Mouse (Mus musculus) midbrain, postnatal 0 days (tissue): ENCODE measurements around the gene Parg. TPM values are rescaled to one million over a fixed set of nuclear protein-coding genes. Genes with fewer than 3 reads are reported as not detected.
A peak's percentile ranks its signal among the peaks of the same experiment; 100 is the strongest.

ENCODE experiments used
- ATAC-seq: fragments of 200-750 bp; cut with Nextera tagmentation; 2 replicates; pipeline ENCODE4 v1.8.0; 2017; ENCODE audit warnings: moderate number of reproducible peaks, mild to moderate bottlenecking, moderate TSS enrichment, moderate library complexity; ENCODE audit not compliant: low FRiP score
- DNase-seq: peaks from one replicate; pipeline ENCODE4 v3.0.0-alpha.2; 2015; ENCODE audit warnings: low spot score
- H3K27ac ChIP-seq: fragments of 300-500 bp; sonication (generic); 2 replicates; pipeline ENCODE4 v1.5.1; 2014; ENCODE audit warnings: low read depth, mild to moderate bottlenecking, low read length, mixed read lengths
- H3K27me3 ChIP-seq: fragments of 300-500 bp; sonication (generic); 2 replicates; pipeline ENCODE4 v1.6.1; 2014; ENCODE audit warnings: low read length, control low read depth, mixed read lengths; ENCODE audit not compliant: insufficient read depth
- H3K36me3 ChIP-seq: fragments of 300-500 bp; sonication (generic); 2 replicates; pipeline ENCODE4 v1.6.1; 2014; ENCODE audit warnings: low read length, control low read depth, mixed read lengths; ENCODE audit not compliant: insufficient read depth
- H3K4me1 ChIP-seq: fragments of 300-500 bp; sonication (generic); 2 replicates; pipeline ENCODE4 v1.6.1; 2014; ENCODE audit warnings: mild to moderate bottlenecking, control low read depth, antibody characterized with exemption, low read length, mixed read lengths; ENCODE audit not compliant: insufficient read depth
- H3K4me2 ChIP-seq: fragments of 300-500 bp; sonication (generic); 2 replicates; pipeline ENCODE4 v1.6.1; 2014; ENCODE audit warnings: low read depth, mild to moderate bottlenecking, low read length, mixed read lengths; ENCODE audit not compliant: poor library complexity, severe bottlenecking
- H3K4me3 ChIP-seq: fragments of 300-500 bp; sonication (generic); 2 replicates; pipeline ENCODE4 v1.5.1; 2014; ENCODE audit warnings: low read depth, mild to moderate bottlenecking, low read length, moderate library complexity
- H3K9ac ChIP-seq: fragments of 300-500 bp; sonication (generic); replicated peaks from 2 replicates; pipeline ENCODE4 v1.6.1; 2014; ENCODE audit warnings: mild to moderate bottlenecking, low read length, moderate library complexity, mixed read lengths; ENCODE audit not compliant: poor library complexity, severe bottlenecking
- H3K9me3 ChIP-seq: fragments of 300-500 bp; sonication (generic); 2 replicates; pipeline ENCODE4 v1.6.1; 2016; ENCODE audit warnings: low read length, control low read depth
- CTCF ChIP-seq: IDR thresholded peaks from 2 replicates; pipeline ENCODE4 v1.5.1; 2016; ENCODE audit warnings: antibody characterized with exemption, mild to moderate bottlenecking
- WGBS: fragments of 180-500 bp; shearing (Covaris S2); extraction: QIAGEN DNeasy Blood & Tissue Kit; methylation state at CpG from one replicate; pipeline ENCODE4 v1.1.7; 2014; 5-methylcytosine and 5-hydroxymethylcytosine counted together
- polyA plus RNA-seq: library from polyadenylated mRNA; unstranded; fragments of >200 nt; fragmentation: Nextera tagmentation; extraction: Ambion mirVana; gene quantifications from 2 replicates; pipeline ENCODE4 v1.2.1, GENCODE M21; 2015
- total RNA-seq: library from RNA; depleted of rRNA; stranded (reverse); fragments of >200 nt; gene quantifications from 2 replicates; pipeline ENCODE4 v1.2.3, GENCODE M21; 2014

Gene Parg
- total and polyA plus RNA-seq, 2 experiments from 2014 or later, result 25.7 to 45.9 TPM

GRCm38 (mm10) chr14:32226601-32227000 lies 24.9 kb downstream of the Parg start:
- H3K4me2 ChIP-seq, result no peak overlapping the region
- no peak overlapping the region for H3K9ac ChIP-seq
- ATAC-seq, result no peak
- H3K36me3 ChIP-seq, result 0 out of 2 replicates have a peak, but pooled peaks cover 2% of the 10 kb centered on the region
- no peaks in the 10 kb centered on the region for H3K27me3 ChIP-seq
- TF ChIP-seq CTCF, result no peak
- H3K4me1 ChIP-seq, result no peaks in the 10 kb centered on the region
- H3K4me3 ChIP-seq, result no peak overlapping the region
- DNase-seq, result no peak
- no peaks in the 10 kb centered on the region for H3K9me3 ChIP-seq
- no peak overlapping the region for H3K27ac ChIP-seq

GRCm38 (mm10) chr14:32228996-32229395 lies 27.2 kb downstream of the Parg start:
- H3K4me2 ChIP-seq, result no peak overlapping the region
- 0% methylated on average over 2 of the region's 2 CpGs for WGBS
- H3K4me1 ChIP-seq, result no peaks in the 10 kb centered on the region
- no peak for ATAC-seq
- peak; percentile 74 for DNase-seq
- peak; percentile 80 for TF ChIP-seq CTCF
- H3K9me3 ChIP-seq, result no peaks in the 10 kb centered on the region
- H3K27ac ChIP-seq, result no peak overlapping the region
- 0 out of 2 replicates have a peak, but pooled peaks cover 2% of the 10 kb centered on the region for H3K36me3 ChIP-seq
- no peak overlapping the region for H3K4me3 ChIP-seq
- no peaks in the 10 kb centered on the region for H3K27me3 ChIP-seq
- no peak overlapping the region for H3K9ac ChIP-seq

- ATAC-seq (no peak), DNase-seq (no peak)
- no peaks in the 10 kb centered on the region for H3K4me1 ChIP-seq
- H3K27ac ChIP-seq, result no peak overlapping the region
- WGBS, result 79% methylated on average over 4 of the region's 4 CpGs
- no peak overlapping the region for H3K4me2 ChIP-seq
- H3K9ac ChIP-seq, result no peak overlapping the region
- H3K9me3 ChIP-seq, result no peaks in the 10 kb centered on the region
- TF ChIP-seq CTCF, result peak; percentile 44
- no peaks in the 10 kb centered on the region for H3K27me3 ChIP-seq
- no peak overlapping the region for H3K4me3 ChIP-seq
- H3K36me3 ChIP-seq, result peaks cover 13% of the 10 kb centered on the region
Measured at GRCm38 (mm10) chr14:32242401-32242800, 40.7 kb downstream of the Parg start.

GRCm38 (mm10) chr14:32246019-32246418 lies 44.3 kb downstream of the Parg start:
- DNase-seq, result peak; percentile 5
- WGBS, result 11% methylated on average over 2 of the region's 2 CpGs

GRCm38 (mm10) chr14:32249616-32250015 lies 47.9 kb downstream of the Parg start:
- H3K27ac ChIP-seq, result no peak overlapping the region
- no peak overlapping the region for H3K9ac ChIP-seq
- H3K4me1 ChIP-seq, result no peaks in the 10 kb centered on the region
- no peak overlapping the region for H3K4me2 ChIP-seq
- H3K4me3 ChIP-seq, result no peak overlapping the region
- no peaks in the 10 kb centered on the region for H3K27me3 ChIP-seq
- H3K36me3 ChIP-seq, result peaks cover 17% of the 10 kb centered on the region; the same call in 1 of the 2 replicates
- DNase-seq (no peak), ATAC-seq (no peak)
- 83% methylated on average over 6 of the region's 6 CpGs for WGBS
- H3K9me3 ChIP-seq, result no peaks in the 10 kb centered on the region
- no peak for TF ChIP-seq CTCF

More at GRCm38 (mm10) chr14:32246019-32246418, 44.3 kb downstream of the Parg start:
- Histone ChIP-seq H3K4me3 (no peak overlapping the region), H3K27me3 (no peaks in the 10 kb centered on the region), H3K27ac (no peak overlapping the region), H3K4me2 (no peak overlapping the region), H3K4me1 (no peaks in the 10 kb centered on the region), H3K9me3 (no peaks in the 10 kb centered on the region), H3K36me3 (peaks cover 9% of the 10 kb centered on the region; the same call in 1 of the 2 replicates), H3K9ac (no peak overlapping the region; the same call in 1 of the 2 replicates)
- TF ChIP-seq CTCF, result no peak
- no peak for ATAC-seq

GRCm38 (mm10) chr14:32260830-32261229 lies 59.1 kb downstream of the Parg start:
- ATAC-seq, result no peak
- no peak overlapping the region for H3K4me3 ChIP-seq
- DNase-seq, result no peak
- no peak overlapping the region for H3K4me2 ChIP-seq
- peaks cover 33% of the 10 kb centered on the region; the same call in 1 of the 2 replicates for H3K36me3 ChIP-seq
- 79% methylated on average over 6 of the region's 6 CpGs for WGBS
- no peaks in the 10 kb centered on the region for H3K27me3 ChIP-seq
- H3K9me3 ChIP-seq, result no peaks in the 10 kb centered on the region
- TF ChIP-seq CTCF, result no peak
- H3K4me1 ChIP-seq, result no peaks in the 10 kb centered on the region
- H3K27ac ChIP-seq, result no peak overlapping the region
- H3K9ac ChIP-seq, result no peak overlapping the region
